Mouse (Mus musculus): ENCODE results near the gene Acoxl. TPM values are rescaled to one million over a fixed set of nuclear protein-coding genes. Genes with fewer than 3 reads are reported as not detected.
A peak's percentile ranks its signal among the peaks of the same experiment; 100 is the strongest.

The Acoxl gene
- total and polyA plus RNA-seq, 3 experiments, result 0.05 TPM; not detected in 1

GRCm38 (mm10) chr2:128115579-128115978 is 276.9 kb downstream of the Acoxl start:
- Histone ChIP-seq H3K9me3 (replicated peaks) (no peaks in the 10 kb centered on the region), H3K36me3 (replicated peaks) (no peaks in the 10 kb centered on the region), H3K27me3 (ENCODE audit: insufficient read depth, low read length) (peaks cover 30% of the 10 kb centered on the region), H3K4me1 (ENCODE audit: insufficient read depth, low read depth, low read length) (no peaks in the 10 kb centered on the region), H3K4me3 (ENCODE audit: low read depth, low read length) (no peak overlapping the region)
- DNase-seq (ENCODE audit: low spot score) (no peak), ATAC-seq (ENCODE audit: extremely low read depth, insufficient number of reproducible peaks, low FRiP score, poor library complexity, severe bottlenecking) (no peak)
- TF ChIP-seq GATA2 (IDR thresholded peaks at IDR 0.05; ENCODE audit: borderline replicate concordance, low read depth, low read length), result no peak
- TF ChIP-seq GATA1 (IDR thresholded peaks at IDR 0.05; ENCODE audit: borderline replicate concordance, low read length), result no peak
- no peak for TF ChIP-seq POLR2AphosphoS5 (IDR thresholded peaks at IDR 0.05; ENCODE audit: insufficient replicate concordance, low read depth, low read length)
- TF ChIP-seq CTCF (IDR thresholded peaks at IDR 0.05; ENCODE audit: low read depth, low read length), result no peak
- TF ChIP-seq TAL1 (conservative IDR thresholded peaks at IDR 0.05; ENCODE audit: low read depth, low read length), result no peak

DNA sequence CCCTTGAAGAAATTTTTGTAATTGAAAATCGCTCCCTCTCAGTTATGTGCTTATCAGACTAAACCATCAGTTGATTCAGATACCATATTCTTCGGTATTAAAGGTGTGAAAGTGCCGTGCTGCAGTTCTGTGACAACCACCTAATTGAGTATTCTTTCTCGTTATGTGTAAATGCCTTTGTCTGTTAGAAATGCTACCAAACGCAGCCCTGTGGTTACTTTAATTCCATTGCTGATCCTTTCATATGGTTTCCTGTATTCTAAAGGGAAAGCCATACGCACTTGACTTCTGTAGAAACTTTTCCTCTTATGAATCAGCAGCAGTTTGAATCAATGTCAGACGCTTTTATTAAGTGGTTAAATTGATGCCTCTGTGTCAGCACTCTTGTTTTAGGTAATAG is 278.9 kb downstream of the Acoxl start:
- no peak overlapping the region for H3K4me3 ChIP-seq (ENCODE audit: low read depth, low read length)
- H3K36me3 ChIP-seq (replicated peaks), result no peaks in the 10 kb centered on the region
- H3K27me3 ChIP-seq (ENCODE audit: insufficient read depth, low read length), result peaks cover 39% of the 10 kb centered on the region
- H3K4me1 ChIP-seq (ENCODE audit: insufficient read depth, low read depth, low read length), result peaks cover 9% of the 10 kb centered on the region; the same call in 1 of the 2 replicates
- no peak for ATAC-seq (ENCODE audit: extremely low read depth, insufficient number of reproducible peaks, low FRiP score, poor library complexity, severe bottlenecking)
- TF ChIP-seq POLR2AphosphoS5 (IDR thresholded peaks at IDR 0.05; ENCODE audit: insufficient replicate concordance, low read depth, low read length) (no peak), TAL1 (conservative IDR thresholded peaks at IDR 0.05; ENCODE audit: low read depth, low read length) (no peak), GATA2 (IDR thresholded peaks at IDR 0.05; ENCODE audit: borderline replicate concordance, low read depth, low read length) (no peak), CTCF (IDR thresholded peaks at IDR 0.05; ENCODE audit: low read depth, low read length) (no peak), GATA1 (IDR thresholded peaks at IDR 0.05; ENCODE audit: borderline replicate concordance, low read length) (no peak)
- no peaks in the 10 kb centered on the region for H3K9me3 ChIP-seq (replicated peaks)
- no peak for DNase-seq (ENCODE audit: low spot score)

- Histone ChIP-seq H3K4me3 (ENCODE audit: low read depth, low read length) (no peak overlapping the region), H3K36me3 (replicated peaks) (no peaks in the 10 kb centered on the region), H3K9me3 (replicated peaks) (no peaks in the 10 kb centered on the region), H3K4me1 (ENCODE audit: insufficient read depth, low read depth, low read length) (peaks cover 15% of the 10 kb centered on the region; the same call in 1 of the 2 replicates), H3K27me3 (ENCODE audit: insufficient read depth, low read length) (peaks cover 48% of the 10 kb centered on the region)
- ATAC-seq (ENCODE audit: extremely low read depth, insufficient number of reproducible peaks, low FRiP score, poor library complexity, severe bottlenecking) (no peak), DNase-seq (ENCODE audit: low spot score) (no peak)
- TF ChIP-seq POLR2AphosphoS5 (IDR thresholded peaks at IDR 0.05; ENCODE audit: insufficient replicate concordance, low read depth, low read length) (no peak), CTCF (IDR thresholded peaks at IDR 0.05; ENCODE audit: low read depth, low read length) (no peak), GATA2 (IDR thresholded peaks at IDR 0.05; ENCODE audit: borderline replicate concordance, low read depth, low read length) (no peak), TAL1 (conservative IDR thresholded peaks at IDR 0.05; ENCODE audit: low read depth, low read length) (no peak), GATA1 (IDR thresholded peaks at IDR 0.05; ENCODE audit: borderline replicate concordance, low read length) (no peak)
These were observed 280.3 kb downstream of the Acoxl start for GRCm38 (mm10) chr2:128118971-128119370.

DNA sequence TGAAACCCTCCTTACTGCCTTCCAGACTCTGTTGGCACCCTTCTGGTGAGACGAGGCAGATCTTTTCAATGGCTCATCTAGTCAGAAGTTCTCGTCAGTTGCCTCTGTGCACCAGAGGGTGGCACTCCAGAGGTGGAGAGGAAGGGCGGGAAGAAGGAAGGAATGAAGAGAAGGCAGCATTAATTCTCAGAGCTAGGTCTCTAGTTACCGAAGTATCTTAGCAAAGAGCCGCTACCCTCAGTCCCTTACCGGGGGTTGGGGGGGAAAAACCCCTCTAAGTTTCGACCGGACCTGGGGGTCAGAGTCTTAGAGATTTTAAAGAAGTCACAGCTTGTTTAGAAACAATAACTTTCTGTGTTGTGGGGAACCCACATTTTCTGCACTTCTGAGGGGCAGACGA is 283.8 kb downstream of the Acoxl start:
- Histone ChIP-seq H3K27me3 (ENCODE audit: insufficient read depth, low read length) (peaks cover 52% of the 10 kb centered on the region), H3K36me3 (replicated peaks) (no peaks in the 10 kb centered on the region), H3K9me3 (replicated peaks) (no peaks in the 10 kb centered on the region), H3K4me1 (ENCODE audit: insufficient read depth, low read depth, low read length) (peaks cover 41% of the 10 kb centered on the region), H3K4me3 (ENCODE audit: low read depth, low read length) (no peak overlapping the region)
- DNase-seq (ENCODE audit: low spot score) (no peak), ATAC-seq (ENCODE audit: extremely low read depth, insufficient number of reproducible peaks, low FRiP score, poor library complexity, severe bottlenecking) (no peak)
- TF ChIP-seq GATA1 (IDR thresholded peaks at IDR 0.05; ENCODE audit: borderline replicate concordance, low read length) (no peak), CTCF (IDR thresholded peaks at IDR 0.05; ENCODE audit: low read depth, low read length) (0 out of 2 replicates have a peak, but pooled peaks have one; percentile 8), TAL1 (conservative IDR thresholded peaks at IDR 0.05; ENCODE audit: low read depth, low read length) (no peak)

DNA sequence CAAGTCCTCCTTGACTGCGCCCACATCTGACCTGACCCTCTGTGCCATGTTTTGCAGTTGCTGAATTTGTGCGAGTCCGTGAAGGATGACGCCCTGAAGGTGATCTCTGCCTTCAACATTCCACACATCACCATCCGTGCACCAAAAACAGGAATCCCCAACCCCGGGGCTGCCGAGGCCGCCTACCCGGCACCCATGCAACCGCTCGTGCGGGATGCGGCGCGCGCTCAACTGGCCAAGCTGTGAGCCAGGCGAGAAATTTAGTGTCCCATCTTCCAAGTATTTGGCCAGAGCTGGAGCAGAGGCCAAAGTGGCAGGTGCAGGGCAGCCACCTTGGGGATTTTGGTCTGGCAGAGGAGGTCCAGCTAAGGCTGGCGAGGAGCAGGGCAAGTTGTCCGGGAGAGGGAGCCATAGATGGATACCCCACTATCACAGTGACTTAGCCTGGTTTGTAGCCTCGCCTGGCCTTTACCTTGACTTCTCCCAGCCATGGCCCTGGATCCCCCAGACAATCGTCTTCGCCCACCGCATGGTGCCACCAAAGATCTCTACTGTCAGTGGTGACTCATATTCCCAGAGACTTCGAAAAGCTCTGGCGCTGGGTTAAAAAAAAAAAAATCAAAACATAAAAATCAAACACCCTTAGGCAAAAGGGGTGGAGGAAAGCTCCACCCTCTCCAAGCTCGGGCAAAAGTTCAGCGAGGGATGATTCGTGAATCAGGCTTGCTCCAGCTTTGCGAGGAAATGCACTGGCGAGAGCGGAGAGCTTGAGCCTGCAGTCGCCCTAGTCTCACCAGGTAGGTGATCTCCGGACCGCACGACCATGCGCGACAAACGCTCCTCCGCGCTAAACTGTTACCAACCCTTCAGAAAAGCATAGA is 284.5 kb downstream of the Acoxl start:
- Histone ChIP-seq H3K9me3 (replicated peaks) (no peaks in the 10 kb centered on the region), H3K27me3 (ENCODE audit: insufficient read depth, low read length) (peaks cover 52% of the 10 kb centered on the region), H3K36me3 (replicated peaks) (no peaks in the 10 kb centered on the region), H3K4me3 (ENCODE audit: low read depth, low read length) (no peak overlapping the region), H3K4me1 (ENCODE audit: insufficient read depth, low read depth, low read length) (peaks cover 44% of the 10 kb centered on the region)
- ATAC-seq (ENCODE audit: extremely low read depth, insufficient number of reproducible peaks, low FRiP score, poor library complexity, severe bottlenecking) (no peak), DNase-seq (ENCODE audit: low spot score) (no peak)
- TF ChIP-seq GATA1 (IDR thresholded peaks at IDR 0.05; ENCODE audit: borderline replicate concordance, low read length) (no peak), POLR2AphosphoS5 (IDR thresholded peaks at IDR 0.05; ENCODE audit: insufficient replicate concordance, low read depth, low read length) (no peak), CTCF (IDR thresholded peaks at IDR 0.05; ENCODE audit: low read depth, low read length) (no peak), TAL1 (conservative IDR thresholded peaks at IDR 0.05; ENCODE audit: low read depth, low read length) (no peak), GATA2 (IDR thresholded peaks at IDR 0.05; ENCODE audit: borderline replicate concordance, low read depth, low read length) (no peak)

DNA sequence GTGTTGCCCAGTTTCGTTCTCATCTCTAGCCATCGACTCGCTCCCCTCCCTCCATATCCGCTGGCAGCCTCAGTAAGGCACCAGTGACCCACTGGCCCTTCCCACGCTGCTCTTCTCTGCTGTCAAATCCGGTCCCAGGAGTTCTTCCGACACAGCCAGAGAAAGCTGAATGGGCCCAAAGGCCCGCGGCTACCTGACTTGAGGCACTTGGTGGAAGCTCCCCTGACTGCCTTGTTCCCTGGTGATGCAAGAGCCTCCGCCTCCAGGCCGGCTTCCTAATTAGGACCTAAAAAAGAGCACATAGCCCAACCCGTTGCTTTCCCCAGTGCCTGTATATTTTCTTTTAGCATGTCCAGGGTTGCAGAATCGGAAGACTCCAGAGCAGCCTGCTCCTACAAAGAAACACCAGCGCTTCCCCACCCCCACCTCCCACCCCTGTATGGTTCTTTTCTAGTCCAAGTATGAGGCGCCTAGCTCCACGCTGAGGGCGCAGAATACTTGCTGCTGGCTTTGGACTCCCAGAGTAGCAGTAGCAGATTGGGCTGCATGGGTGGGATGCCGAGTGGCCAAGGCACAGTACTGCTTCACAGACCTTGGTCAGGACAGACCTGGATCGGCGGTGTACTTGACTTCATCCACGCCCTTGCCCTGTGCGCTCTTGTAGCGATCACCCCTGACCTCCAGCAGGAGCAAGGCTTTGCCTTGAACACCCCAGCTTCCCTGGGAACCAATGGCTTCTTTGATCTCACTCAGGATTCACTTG is 285.4 kb downstream of the Acoxl start:
- Histone ChIP-seq H3K4me1 (ENCODE audit: insufficient read depth, low read depth, low read length) (peaks cover 52% of the 10 kb centered on the region), H3K36me3 (replicated peaks) (peaks cover 6% of the 10 kb centered on the region), H3K27me3 (ENCODE audit: insufficient read depth, low read length) (peaks cover 49% of the 10 kb centered on the region), H3K4me3 (ENCODE audit: low read depth, low read length) (no peak overlapping the region), H3K9me3 (replicated peaks) (no peaks in the 10 kb centered on the region)
- no peak for TF ChIP-seq GATA2 (IDR thresholded peaks at IDR 0.05; ENCODE audit: borderline replicate concordance, low read depth, low read length)
- no peak for TF ChIP-seq TAL1 (conservative IDR thresholded peaks at IDR 0.05; ENCODE audit: low read depth, low read length)
- no peak for TF ChIP-seq POLR2AphosphoS5 (IDR thresholded peaks at IDR 0.05; ENCODE audit: insufficient replicate concordance, low read depth, low read length)
- no peak for TF ChIP-seq GATA1 (IDR thresholded peaks at IDR 0.05; ENCODE audit: borderline replicate concordance, low read length)
- TF ChIP-seq CTCF (IDR thresholded peaks at IDR 0.05; ENCODE audit: low read depth, low read length), result no peak
- DNase-seq (ENCODE audit: low spot score) (no peak), ATAC-seq (ENCODE audit: extremely low read depth, insufficient number of reproducible peaks, low FRiP score, poor library complexity, severe bottlenecking) (no peak)
